27 mouse cellular contexts compared by ENCODE assay signal in the genomic region with DNA sequence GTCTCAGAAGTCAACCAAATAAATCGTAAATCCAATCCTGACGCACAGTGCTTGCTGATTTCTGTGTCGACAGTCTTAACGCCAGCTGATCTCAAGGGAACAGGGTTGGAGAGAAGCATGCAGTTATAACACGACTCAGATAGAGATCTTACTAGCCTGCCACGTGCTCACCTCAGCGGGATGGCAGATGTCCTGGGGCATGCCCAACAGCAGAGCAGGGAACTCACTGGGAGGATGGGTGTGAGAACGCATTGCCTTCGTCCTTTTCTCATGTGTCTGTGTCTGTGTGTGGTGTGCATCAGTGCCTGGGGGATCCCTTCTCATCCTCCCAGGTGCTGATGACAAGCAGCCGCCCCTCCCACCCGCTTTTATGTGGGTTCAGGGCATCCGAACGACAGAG. TPM values are rescaled to one million over a fixed set of nuclear protein-coding genes. Genes with fewer than 3 reads are reported as not detected.
DNase-seq lines count a peak whose midpoint lies in the region; ATAC-seq and TF ChIP-seq lines count a peak whose summit lies in the region.
"Not testable (repeated sequence)": the region's sequence is repeated elsewhere in the genome, so short reads cannot be mapped to it uniquely, and the experiment has no call there.
"Had no signal": no experiment of that assay in that cellular context is flagged by ENCODE, and none has a peak within 500 bp of the region (broad histone marks: within the 10 kb centered on the region; RNA-seq: fewer than 3 reads in every experiment).

No protein-coding gene starts in this region.

- 50% methylated on average over 13 of the region's 13 CpGs for WGBS in forebrain, embryonic 11.5 days
- WGBS in hindbrain, postnatal 0 days = 25% methylated on average over 13 of the region's 13 CpGs
- WGBS in limb, embryonic 12.5 days = 35% methylated on average over 13 of the region's 13 CpGs
- WGBS in midbrain, embryonic 14.5 days = 21% methylated on average over 13 of the region's 13 CpGs
- WGBS in neural tube, embryonic 12.5 days = 30% methylated on average over 13 of the region's 13 CpGs

- DNase-seq in forebrain, embryonic 11.5 days (ENCODE audit: low spot score); hindbrain, postnatal 0 days (ENCODE audit: low spot score): not testable (repeated sequence)
- DNase-seq in heart, adult 11 months = peak; percentile 44
- peak; percentile 47 for DNase-seq in midbrain, embryonic 14.5 days
- peak; percentile 7 for DNase-seq in thymus, postnatal 0 days (ENCODE audit: low spot score)

- H3K4me2 ChIP-seq in forebrain, embryonic 11.5 days (ENCODE audit: low read depth, low read length, severe bottlenecking); limb, embryonic 12.5 days: not testable (repeated sequence)
- H3K4me2 ChIP-seq in hindbrain, postnatal 0 days (ENCODE audit: low read depth, low read length) = peak overlapping the region; percentile 16; the same call in 1 of the 2 replicates
- peak overlapping the region; percentile 35 for H3K4me2 ChIP-seq in midbrain, embryonic 14.5 days (ENCODE audit: low read length)
- H3K4me2 ChIP-seq in neural tube, embryonic 12.5 days (replicated peaks) = 0 out of 2 replicates have a peak overlapping the region, but pooled peaks have one; percentile 28

- H3K9ac ChIP-seq in forebrain, embryonic 11.5 days (ENCODE audit: low read length); hindbrain, postnatal 0 days (replicated peaks; ENCODE audit: low read length); limb, embryonic 12.5 days (replicated peaks); midbrain, embryonic 14.5 days (replicated peaks; ENCODE audit: low read length); neural tube, embryonic 12.5 days: not testable (repeated sequence)

- TF ChIP-seq CTCF in hindbrain, postnatal 0 days (IDR thresholded peaks at IDR 0.05; ENCODE audit: low read depth) = not testable (repeated sequence)

- not testable (repeated sequence) for H3K4me3 ChIP-seq in forebrain, embryonic 11.5 days (ENCODE audit: low read depth, low read length); hindbrain, postnatal 0 days (ENCODE audit: low read length); limb, embryonic 12.5 days (replicated peaks); midbrain, embryonic 14.5 days (replicated peaks; ENCODE audit: low read depth, low read length); neural tube, embryonic 12.5 days

- H3K27ac ChIP-seq in forebrain, embryonic 11.5 days (ENCODE audit: low read depth, low read length); hindbrain, postnatal 0 days; limb, embryonic 12.5 days; midbrain, embryonic 14.5 days (replicated peaks; ENCODE audit: low read depth, low read length); neural tube, embryonic 12.5 days: not testable (repeated sequence)

- H3K9me3 ChIP-seq in forebrain, embryonic 11.5 days (ENCODE audit: control insufficient read depth, low read length); hindbrain, postnatal 0 days (ENCODE audit: low read length); limb, embryonic 12.5 days; midbrain, embryonic 14.5 days (ENCODE audit: control insufficient read depth, low read length); neural tube, embryonic 12.5 days: not testable (repeated sequence)

- 0 out of 2 replicates have a peak, but pooled peaks have one; percentile 12 for ATAC-seq in forebrain, embryonic 11.5 days (replicated peaks; ENCODE audit: low FRiP score)
- ATAC-seq in hindbrain, postnatal 0 days = 0 out of 2 replicates have a peak, but pooled peaks have one; percentile 24
- 0 out of 2 replicates have a peak, but pooled peaks have one; percentile 47 for ATAC-seq in limb, embryonic 12.5 days (ENCODE audit: insufficient number of reproducible peaks, insufficient read depth, low FRiP score, low TSS enrichment, low read depth)
- ATAC-seq in midbrain, embryonic 14.5 days (ENCODE audit: low FRiP score, low TSS enrichment) = peak; percentile 53; the same call in 1 of the 2 replicates
- peak; percentile 50; the same call in 1 of the 2 replicates for ATAC-seq in neural tube, embryonic 12.5 days (ENCODE audit: low FRiP score, low read depth)

- not testable (repeated sequence) for H3K27me3 ChIP-seq in forebrain, embryonic 11.5 days (ENCODE audit: control insufficient read depth, insufficient read depth, low read length); hindbrain, postnatal 0 days (ENCODE audit: insufficient read depth, low read length); limb, embryonic 12.5 days; midbrain, embryonic 14.5 days (ENCODE audit: control insufficient read depth, insufficient read depth, low read length); neural tube, embryonic 12.5 days (replicated peaks)

- H3K4me1 ChIP-seq in forebrain, embryonic 11.5 days (replicated peaks; ENCODE audit: control insufficient read depth, insufficient read depth, low read length); hindbrain, postnatal 0 days (ENCODE audit: insufficient read depth, low read length); limb, embryonic 12.5 days (replicated peaks); midbrain, embryonic 14.5 days (ENCODE audit: control insufficient read depth, insufficient read depth, low read length); neural tube, embryonic 12.5 days: not testable (repeated sequence)

- not testable (repeated sequence) for H3K36me3 ChIP-seq in forebrain, embryonic 11.5 days (ENCODE audit: control insufficient read depth, insufficient read depth, low read length); hindbrain, postnatal 0 days (ENCODE audit: insufficient read depth, low read length); limb, embryonic 12.5 days; midbrain, embryonic 14.5 days (ENCODE audit: control insufficient read depth, insufficient read depth, low read length); neural tube, embryonic 12.5 days

RNA-seq across cellular contexts. Expression of a gene that starts 13.6 kb away (rescaled TPM):
- 0.13 and 0.27 TPM in 2 replicates for polyA plus RNA-seq in forebrain, embryonic 11.5 days (2014; fragmentation: Nextera tagmentation; extraction: Ambion mirVana)
- 0.37 TPM in 1 of 2 replicates, not detected in the other for total RNA-seq in hindbrain, postnatal 0 days (2014; rRNA removed)
- 0.55 and 0.64 TPM in 2 replicates for polyA plus RNA-seq in hindbrain, postnatal 0 days (2015; fragmentation: Nextera tagmentation; extraction: Ambion mirVana)
- polyA plus RNA-seq in limb, embryonic 12.5 days (2016; fragmentation: Nextera tagmentation; extraction: Ambion mirVana) = 0.76 and 0.81 TPM in 2 replicates
- polyA plus RNA-seq in midbrain, embryonic 14.5 days (2014; fragmentation: Nextera tagmentation; extraction: Ambion mirVana) = 0.45 and 0.53 TPM in 2 replicates
- 0.13 and 0.35 TPM in 2 replicates for polyA plus RNA-seq in neural tube, embryonic 12.5 days (2016; fragmentation: Nextera tagmentation; extraction: Ambion mirVana)
- not detected in 2 replicates for polyA plus RNA-seq in thymus, postnatal 0 days (2015; fragmentation: Nextera tagmentation; extraction: Ambion mirVana)
- total RNA-seq: adrenal gland, adult 2 months; adrenal gland, postnatal 36 days; gastrocnemius, postnatal 10 days; heart, postnatal 14 days; megakaryocyte-erythroid progenitor cell, adult 5-6 weeks had no signal
- polyA plus RNA-seq: activated CD4-positive, CD25-positive, alpha-beta regulatory T cell, adult 4 months; adrenal gland, adult 2 months; inflammation-experienced regulatory T-cells, adult 6 months; liver, embryonic 13.5 days had no signal

RNA-seq across cellular contexts. Expression of a gene that starts 16.9 kb away (rescaled TPM):
- polyA plus RNA-seq in forebrain, embryonic 11.5 days (2014; fragmentation: Nextera tagmentation; extraction: Ambion mirVana) = not detected in 2 replicates
- total RNA-seq in hindbrain, postnatal 0 days (2014; rRNA removed) = not detected in 2 replicates
- 0.28 and 0.88 TPM in 2 replicates for polyA plus RNA-seq in hindbrain, postnatal 0 days (2015; fragmentation: Nextera tagmentation; extraction: Ambion mirVana)
- not detected in 2 replicates for polyA plus RNA-seq in limb, embryonic 12.5 days (2016; fragmentation: Nextera tagmentation; extraction: Ambion mirVana)
- polyA plus RNA-seq in midbrain, embryonic 14.5 days (2014; fragmentation: Nextera tagmentation; extraction: Ambion mirVana) = 0.33 and 0.59 TPM in 2 replicates
- 0.23 TPM in 1 of 2 replicates, not detected in the other for polyA plus RNA-seq in neural tube, embryonic 12.5 days (2016; fragmentation: Nextera tagmentation; extraction: Ambion mirVana)
- polyA plus RNA-seq in thymus, postnatal 0 days (2015; fragmentation: Nextera tagmentation; extraction: Ambion mirVana) = not detected in 2 replicates
- total RNA-seq: adrenal gland, adult 2 months; adrenal gland, postnatal 36 days; gastrocnemius, postnatal 10 days; heart, postnatal 14 days; layer of hippocampus, adult 8-10 months; layer of hippocampus, postnatal 25 days; left cerebral cortex, adult 8-10 months; left cerebral cortex, postnatal 36 days; megakaryocyte-erythroid progenitor cell, adult 5-6 weeks had no signal
- polyA plus RNA-seq: activated CD4-positive, CD25-positive, alpha-beta regulatory T cell, adult 4 months; adrenal gland, adult 2 months; cerebellum, adult 2 months; embryonic facial prominence, embryonic 10.5 days; gonadal fat pad, adult 2 months; heart, embryonic 14.5 days; inflammation-experienced regulatory T-cells, adult 6 months; kidney, postnatal 0 days; limb, embryonic 15.5 days; liver, embryonic 13.5 days; stomach, embryonic 15.5 days; urinary bladder, adult 2 months had no signal
